Mouse (Mus musculus) liver, embryonic 16.5 days (tissue): Measurements from ENCODE around the gene Aldh3a1. TPM values are rescaled to one million over a fixed set of nuclear protein-coding genes. Genes with fewer than 3 reads are reported as not detected.

Source experiments
- ATAC-seq: fragments of 200-750 bp; cut with Nextera tagmentation; 2 replicates; pipeline ENCODE4 v1.8.0; 2017; ENCODE audit warnings: low read depth, mild to moderate bottlenecking, moderate number of reproducible peaks, moderate library complexity
- H3K27ac ChIP-seq: fragments of 300-500 bp; sonication (generic); 2 replicates; pipeline ENCODE4 v1.5.1; 2014; ENCODE audit warnings: mild to moderate bottlenecking, low read length
- H3K27me3 ChIP-seq: fragments of 300-500 bp; sonication (generic); 2 replicates; pipeline ENCODE4 v1.6.1; 2014; ENCODE audit warnings: low read depth, low read length, mixed read lengths; ENCODE audit not compliant: control insufficient read depth, insufficient read depth
- H3K36me3 ChIP-seq: fragments of 300-500 bp; sonication (generic); 2 replicates; pipeline ENCODE4 v1.6.1; 2014; ENCODE audit warnings: mild to moderate bottlenecking; ENCODE audit not compliant: control insufficient read depth, insufficient read depth
- H3K4me1 ChIP-seq: fragments of 300-500 bp; sonication (generic); 2 replicates; pipeline ENCODE4 v1.6.1; 2014; ENCODE audit warnings: low read depth, low read length, mixed read lengths; ENCODE audit not compliant: control insufficient read depth
- H3K4me2 ChIP-seq: fragments of 300-500 bp; sonication (generic); 2 replicates; pipeline ENCODE4 v1.6.1; 2014; ENCODE audit warnings: low read depth, low read length, mixed read lengths
- H3K4me3 ChIP-seq: fragments of 300-500 bp; sonication (generic); 2 replicates; pipeline ENCODE4 v1.5.1; 2014; ENCODE audit warnings: low read depth, mild to moderate bottlenecking, low read length
- H3K9ac ChIP-seq: fragments of 300-500 bp; sonication (generic); 2 replicates; pipeline ENCODE4 v1.6.1; 2014; ENCODE audit warnings: low read depth, low read length
- H3K9me3 ChIP-seq: fragments of 300-500 bp; sonication (generic); replicated peaks from 2 replicates; pipeline ENCODE4 v1.6.1; 2016; ENCODE audit warnings: low read length; ENCODE audit not compliant: control insufficient read depth
- WGBS: fragments of 180-500 bp; shearing (Covaris S2); extraction: QIAGEN DNeasy Blood & Tissue Kit; methylation state at CpG from one replicate; pipeline ENCODE4 v1.1.7; 2014; ENCODE audit not compliant: insufficient replicate concordance; 5-methylcytosine and 5-hydroxymethylcytosine counted together
- polyA plus RNA-seq: library from polyadenylated mRNA; unstranded; fragments of >200 nt; fragmentation: Nextera tagmentation; extraction: Ambion mirVana; gene quantifications from 2 replicates; pipeline ENCODE4 v1.2.1, GENCODE M21; 2015

Aldh3a1 gene
- polyA plus RNA-seq, 1 experiment from 2014 or later: 0.05 TPM

DNA sequence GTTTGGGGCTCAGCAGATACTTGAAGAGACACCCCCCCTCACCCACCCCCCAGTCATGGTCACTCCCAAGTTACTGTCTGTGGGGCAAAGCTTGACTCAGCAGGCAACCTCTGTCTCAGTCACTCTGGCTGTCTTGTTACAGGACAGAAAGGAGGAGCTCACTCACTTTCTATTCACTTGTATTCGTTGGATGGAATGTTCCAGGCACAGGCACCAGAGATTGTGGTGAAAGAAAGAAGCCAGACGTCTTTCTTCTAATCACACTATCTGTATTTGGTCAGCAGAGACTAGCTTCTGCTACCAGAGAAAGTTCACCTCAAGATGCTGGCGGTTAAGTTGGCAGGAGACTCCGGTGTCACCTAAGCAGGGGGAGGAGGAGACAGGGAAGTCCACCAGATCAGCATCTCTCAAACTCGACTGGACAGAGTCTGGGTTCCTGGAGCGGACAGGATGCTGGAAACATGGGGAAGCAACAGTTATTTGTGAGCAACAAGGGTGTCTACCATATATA, 17.0 kb downstream of the Aldh3a1 start:
- WGBS: 57% methylated on average over 6 of the region's 6 CpGs
- H3K27ac ChIP-seq: no peak overlapping the region
- H3K27me3 ChIP-seq: no peaks in the 10 kb centered on the region

DNA sequence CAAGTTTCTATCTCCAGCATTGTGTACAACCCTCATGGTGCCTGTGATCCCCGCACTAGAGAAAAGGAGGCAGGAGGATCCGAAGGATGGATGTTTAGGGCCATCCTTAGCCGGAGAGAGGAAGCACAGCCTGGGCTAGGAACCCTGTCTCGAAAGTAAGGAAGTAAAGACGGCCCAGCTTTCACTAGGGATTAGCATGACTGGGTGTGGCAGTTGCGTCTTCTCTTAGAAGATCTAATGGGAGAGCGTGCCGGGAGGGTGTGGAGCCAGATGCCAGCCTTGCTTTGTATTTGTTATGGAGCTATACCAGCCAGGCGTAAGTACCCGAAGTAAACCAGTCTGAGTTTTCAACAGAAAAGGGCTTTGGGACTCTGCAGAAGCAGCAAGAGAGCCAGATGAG, 17.6 kb downstream of the Aldh3a1 start:
- H3K27me3 ChIP-seq: no peaks in the 10 kb centered on the region
- H3K27ac ChIP-seq: no peak overlapping the region
- 76% methylated on average over 10 of the region's 10 CpGs for WGBS
- H3K4me3 ChIP-seq: no peak overlapping the region
- no peaks in the 10 kb centered on the region; the same call in 1 of the 2 replicates for H3K4me1 ChIP-seq
- H3K9me3 ChIP-seq: no peaks in the 10 kb centered on the region
- H3K9ac ChIP-seq: no peak overlapping the region
- no peak overlapping the region for H3K4me2 ChIP-seq
- no peak for ATAC-seq
- no peaks in the 10 kb centered on the region for H3K36me3 ChIP-seq

More for the DNA sequence above, 17.0 kb downstream of the Aldh3a1 start:
- Histone ChIP-seq H3K4me1 (no peaks in the 10 kb centered on the region; the same call in 1 of the 2 replicates), H3K4me3 (no peak overlapping the region), H3K9ac (no peak overlapping the region), H3K4me2 (no peak overlapping the region), H3K9me3 (no peaks in the 10 kb centered on the region), H3K36me3 (no peaks in the 10 kb centered on the region)
- ATAC-seq: no peak

DNA sequence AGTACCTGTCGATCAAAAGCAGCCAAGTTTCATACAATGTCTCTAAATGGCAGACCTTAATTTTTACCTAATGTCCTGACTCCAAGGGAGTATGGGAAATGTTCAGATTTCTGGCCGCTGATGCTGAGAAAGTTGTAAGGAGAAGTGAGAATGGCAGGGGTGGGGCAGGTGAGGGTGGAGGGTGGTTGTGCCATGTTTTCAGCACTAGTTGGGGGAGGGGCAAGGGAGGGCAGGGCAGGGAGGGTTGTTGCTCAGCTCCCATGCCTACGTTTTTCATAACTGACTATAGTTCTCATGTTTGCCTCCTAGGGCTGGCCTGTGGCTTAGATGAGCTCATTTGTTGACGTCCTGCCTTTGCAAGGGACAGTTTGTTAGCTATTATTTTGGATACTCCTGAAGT, 18.2 kb downstream of the Aldh3a1 start:
- no peaks in the 10 kb centered on the region for H3K9me3 ChIP-seq
- no peak overlapping the region for H3K9ac ChIP-seq
- H3K4me1 ChIP-seq: no peaks in the 10 kb centered on the region; the same call in 1 of the 2 replicates
- no peak overlapping the region for H3K4me3 ChIP-seq
- no peak overlapping the region for H3K27ac ChIP-seq
- no peaks in the 10 kb centered on the region for H3K36me3 ChIP-seq
- ATAC-seq: no peak
- no peaks in the 10 kb centered on the region for H3K27me3 ChIP-seq
- no peak overlapping the region for H3K4me2 ChIP-seq
- WGBS: 64% methylated on average over 4 of the region's 4 CpGs

DNA sequence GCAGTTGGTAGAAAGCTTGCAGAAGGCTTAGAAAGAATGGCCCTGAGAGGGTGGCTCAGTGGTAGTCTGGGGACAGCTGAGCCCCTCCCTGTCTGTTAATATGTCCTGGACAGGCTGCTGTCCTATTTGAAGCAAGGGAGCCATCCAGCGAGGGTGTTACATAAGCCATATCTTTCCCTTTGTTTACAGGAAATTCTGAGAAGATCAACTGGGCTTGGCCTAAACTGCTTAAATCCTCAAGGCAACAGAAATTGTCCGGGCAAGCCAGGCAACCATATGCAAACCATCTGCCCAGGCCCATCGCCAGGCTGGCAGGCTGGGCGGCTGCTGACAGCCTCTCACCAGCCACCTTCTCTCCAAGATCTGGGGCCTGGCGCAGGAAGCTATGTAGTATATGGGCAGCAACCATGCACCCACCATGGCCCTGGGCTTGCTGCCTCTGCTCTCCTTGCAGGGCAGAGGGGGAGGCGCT, 18.6 kb downstream of the Aldh3a1 start:
- Histone ChIP-seq H3K36me3 (no peaks in the 10 kb centered on the region), H3K4me2 (no peak overlapping the region), H3K27me3 (no peaks in the 10 kb centered on the region), H3K9ac (no peak overlapping the region), H3K27ac (no peak overlapping the region), H3K9me3 (no peaks in the 10 kb centered on the region), H3K4me1 (no peaks in the 10 kb centered on the region; the same call in 1 of the 2 replicates), H3K4me3 (no peak overlapping the region)
- WGBS: 65% methylated on average over 6 of the region's 6 CpGs
- ATAC-seq: no peak

DNA sequence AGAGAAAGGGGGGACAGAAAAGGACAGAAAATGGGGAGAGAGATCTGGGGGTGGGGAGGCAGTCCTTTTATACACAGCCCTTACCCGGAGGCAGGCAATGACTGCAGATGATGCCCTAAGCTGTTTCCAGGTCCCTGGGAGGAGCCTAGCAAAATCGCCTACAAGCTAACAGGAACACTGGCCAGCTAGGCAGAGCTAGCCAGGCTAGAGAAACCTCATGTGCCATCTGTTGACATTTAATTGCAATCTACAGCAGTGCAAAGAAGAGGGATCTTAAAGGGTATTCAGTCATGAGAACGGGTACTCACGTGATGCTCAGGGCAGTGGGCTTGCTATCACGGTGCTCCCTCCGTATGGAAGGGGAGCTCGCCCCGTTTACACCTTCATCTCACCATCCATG, 20.5 kb downstream of the Aldh3a1 start:
- no peak overlapping the region for H3K27ac ChIP-seq
- H3K36me3 ChIP-seq: no peaks in the 10 kb centered on the region
- 62% methylated on average over 8 of the region's 8 CpGs for WGBS
- no peak overlapping the region for H3K4me2 ChIP-seq
- H3K9me3 ChIP-seq: no peaks in the 10 kb centered on the region
- no peaks in the 10 kb centered on the region for H3K27me3 ChIP-seq
- no peak overlapping the region for H3K4me3 ChIP-seq
- H3K9ac ChIP-seq: no peak overlapping the region
- ATAC-seq: no peak
- peaks cover 2% of the 10 kb centered on the region; the same call in 1 of the 2 replicates for H3K4me1 ChIP-seq

DNA sequence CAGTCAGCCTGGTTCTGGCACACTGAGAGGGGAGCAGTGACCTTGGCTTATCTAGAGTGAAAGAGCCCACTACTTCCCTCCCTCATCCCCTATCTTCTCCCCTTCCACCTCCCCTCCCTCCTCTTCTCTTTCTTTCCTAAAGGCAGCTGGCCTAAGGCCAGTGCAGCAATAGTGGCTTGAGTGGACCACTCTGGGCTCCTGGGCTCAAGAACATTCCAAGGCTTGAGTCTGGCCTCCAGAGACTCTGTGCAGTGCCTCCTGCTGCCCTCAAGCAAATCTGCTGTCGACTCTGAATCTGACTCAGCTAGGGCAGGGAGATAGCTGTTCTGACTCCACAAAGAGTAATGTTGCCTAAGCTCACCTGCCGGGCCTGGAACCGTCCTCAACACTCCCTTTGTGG, 21.1 kb downstream of the Aldh3a1 start:
- Histone ChIP-seq H3K4me2 (no peak overlapping the region), H3K36me3 (no peaks in the 10 kb centered on the region), H3K27ac (no peak overlapping the region), H3K27me3 (no peaks in the 10 kb centered on the region; the same call in 1 of the 2 replicates), H3K9me3 (no peaks in the 10 kb centered on the region), H3K9ac (no peak overlapping the region), H3K4me1 (peaks cover 5% of the 10 kb centered on the region; the same call in 1 of the 2 replicates), H3K4me3 (no peak overlapping the region)
- WGBS: 55% methylated on average over 3 of the region's 3 CpGs
- ATAC-seq: no peak

DNA sequence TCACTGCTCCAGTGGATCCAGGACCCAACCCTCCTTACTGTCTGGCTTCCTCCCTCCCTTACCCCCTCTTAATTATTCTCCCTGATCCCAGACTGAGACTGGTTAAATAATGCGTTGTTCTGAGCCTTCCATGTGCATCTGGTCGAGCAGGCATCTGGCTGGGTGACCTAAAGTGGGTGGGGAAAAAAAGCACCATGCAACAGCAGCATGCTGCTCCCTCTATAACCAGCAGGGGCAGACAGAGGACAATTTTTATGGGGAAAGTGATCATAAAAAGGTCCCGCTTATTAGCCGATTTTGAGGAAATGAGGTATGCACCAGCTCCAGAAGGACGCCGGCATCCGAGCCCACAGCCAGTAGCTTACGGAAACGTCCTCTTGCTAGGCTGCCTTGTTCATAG, 24.0 kb downstream of the Aldh3a1 start:
- no peak for ATAC-seq
- no peaks in the 10 kb centered on the region for H3K9me3 ChIP-seq
- H3K4me2 ChIP-seq: no peak overlapping the region

DNA sequence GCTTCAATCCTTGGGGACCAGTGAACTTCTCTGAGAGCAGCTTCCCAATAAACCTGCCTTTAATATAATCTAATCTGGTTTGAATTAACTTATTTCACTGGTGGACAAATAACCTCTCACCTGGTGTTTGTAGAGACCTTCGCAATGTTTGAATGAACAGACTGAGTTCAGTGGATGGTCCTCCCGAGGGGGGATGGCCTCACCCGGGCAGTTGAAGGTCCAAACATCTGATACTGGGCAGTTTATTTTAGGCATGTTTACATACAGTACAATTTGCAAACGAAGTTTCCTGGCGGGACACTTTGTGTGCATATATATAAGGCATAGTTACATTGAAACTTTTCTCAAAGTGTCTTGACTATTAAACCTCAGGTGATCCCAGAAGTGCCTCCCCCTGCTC, 26.8 kb downstream of the Aldh3a1 start:
- 38% methylated on average over 5 of the region's 5 CpGs for WGBS
- Histone ChIP-seq H3K27me3 (no peaks in the 10 kb centered on the region; the same call in 1 of the 2 replicates), H3K27ac (peak overlapping the region; percentile 69), H3K9ac (no peak overlapping the region), H3K4me3 (no peak overlapping the region), H3K36me3 (no peaks in the 10 kb centered on the region), H3K4me1 (peaks cover 5% of the 10 kb centered on the region), H3K4me2 (peak overlapping the region; percentile 22; the same call in 1 of the 2 replicates), H3K9me3 (no peaks in the 10 kb centered on the region)
- peak; percentile 79 for ATAC-seq

More for the DNA sequence above, 24.0 kb downstream of the Aldh3a1 start:
- Histone ChIP-seq H3K4me3 (no peak overlapping the region), H3K36me3 (no peaks in the 10 kb centered on the region), H3K27me3 (no peaks in the 10 kb centered on the region; the same call in 1 of the 2 replicates), H3K9ac (no peak overlapping the region), H3K4me1 (peaks cover 5% of the 10 kb centered on the region; the same call in 1 of the 2 replicates), H3K27ac (no peak overlapping the region)
- WGBS: 8% methylated on average over 9 of the region's 9 CpGs

DNA sequence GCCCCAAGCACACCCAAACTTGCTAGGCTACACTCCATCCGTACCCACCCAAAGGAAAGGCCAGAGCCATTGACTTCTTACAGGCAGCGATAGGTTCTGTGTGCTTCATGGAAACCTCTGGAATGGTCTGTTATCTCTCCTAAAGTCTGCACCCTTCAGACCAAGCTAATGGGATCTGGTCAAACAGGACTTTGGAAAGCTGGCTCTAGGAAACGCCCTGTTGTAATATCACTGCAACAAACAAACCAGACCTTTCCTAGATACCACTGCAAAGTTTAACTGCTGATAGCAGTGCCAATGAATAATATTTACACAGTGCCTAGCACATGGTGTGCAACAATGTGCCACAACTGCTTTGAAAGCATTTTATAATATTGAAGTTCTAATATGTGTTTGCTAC, 28.7 kb downstream of the Aldh3a1 start:
- no peaks in the 10 kb centered on the region for H3K9me3 ChIP-seq
- 62% methylated on average over 3 of the region's 3 CpGs for WGBS
- H3K4me1 ChIP-seq: peaks cover 5% of the 10 kb centered on the region
- H3K27me3 ChIP-seq: no peaks in the 10 kb centered on the region; the same call in 1 of the 2 replicates
- H3K36me3 ChIP-seq: no peaks in the 10 kb centered on the region
- peak overlapping the region; percentile 64 for H3K27ac ChIP-seq
- H3K9ac ChIP-seq: no peak overlapping the region
- H3K4me3 ChIP-seq: 0 out of 2 replicates have a peak overlapping the region, but pooled peaks have one; percentile 3
- H3K4me2 ChIP-seq: 0 out of 2 replicates have a peak overlapping the region, but pooled peaks have one; percentile 17
- ATAC-seq: peak; percentile 71
